Mouse (Mus musculus): ENCODE data around the gene Abtb2.

DNA sequence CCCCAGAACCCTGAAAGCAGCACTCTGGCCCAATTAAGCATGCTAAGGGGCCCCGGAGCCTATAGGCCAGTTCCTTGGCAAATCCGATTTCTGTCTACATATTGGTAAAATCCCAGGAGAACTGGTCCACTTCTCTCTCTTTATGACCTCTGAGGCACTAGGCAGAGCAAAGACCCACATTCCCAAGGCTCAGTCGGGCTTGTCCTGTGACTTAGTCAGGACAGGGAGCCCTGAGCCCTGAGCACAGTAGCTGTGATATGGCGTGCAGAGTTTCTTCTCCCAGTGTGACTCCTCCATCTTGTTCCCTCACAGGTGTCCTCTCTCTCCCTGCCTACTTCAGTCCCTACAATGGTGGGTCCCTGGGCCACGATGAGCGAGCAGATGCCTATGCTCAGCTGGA, 112.3 kb downstream of the Abtb2 start:
- TF ChIP-seq CTCF (IDR thresholded peaks at IDR 0.05; ENCODE audit: extremely low read depth, insufficient read depth, low read length) (no peak), POLR2A (IDR thresholded peaks at IDR 0.05; ENCODE audit: extremely low read depth, insufficient read depth, low read length) (no peak)

All from cortical plate, adult 2 months (tissue).